Mouse (Mus musculus) stomach, postnatal 0 days (tissue): ENCODE measurements at regions not wholly inside any gene's neighbourhood (a gene's known extent, or its start where the extent isn't known, plus 50 kb on each side); places are given as distances from the start of the nearest gene placed in this dataset.
"Not testable (repeated sequence)": the region's sequence is repeated elsewhere in the genome, so short reads cannot be mapped to it uniquely, and the experiment has no call there.

Experiments used
- ATAC-seq: fragments of 200-750 bp; cut with Nextera tagmentation; 2 replicates; pipeline ENCODE4 v1.8.0; 2017; ENCODE audit not compliant: low FRiP score, low TSS enrichment
- DNase-seq: peaks from one replicate; pipeline ENCODE4 v3.0.0-alpha.2; 2016; ENCODE audit warnings: low spot score
- H3K27ac ChIP-seq: fragments of 300-500 bp; sonication (generic); replicated peaks from 2 replicates; pipeline ENCODE4 v1.5.1; 2014; ENCODE audit warnings: mild to moderate bottlenecking, control low read depth
- H3K27me3 ChIP-seq: fragments of 300-500 bp; sonication (generic); 2 replicates; pipeline ENCODE4 v1.6.1; 2014; ENCODE audit warnings: low read length; ENCODE audit not compliant: control insufficient read depth, insufficient read depth
- H3K36me3 ChIP-seq: fragments of 300-500 bp; sonication (generic); 2 replicates; pipeline ENCODE4 v1.6.1; 2014; ENCODE audit warnings: low read length, mixed read lengths; ENCODE audit not compliant: control insufficient read depth, insufficient read depth
- H3K4me1 ChIP-seq: fragments of 300-500 bp; sonication (generic); replicated peaks from 2 replicates; pipeline ENCODE4 v1.6.1; 2014; ENCODE audit warnings: antibody characterized with exemption; ENCODE audit not compliant: control insufficient read depth, insufficient read depth
- H3K4me2 ChIP-seq: fragments of 300-500 bp; sonication (generic); replicated peaks from 2 replicates; pipeline ENCODE4 v1.6.1; 2014; ENCODE audit warnings: low read depth, mild to moderate bottlenecking, control low read depth, moderate library complexity
- H3K4me3 ChIP-seq: fragments of 300-500 bp; sonication (generic); 2 replicates; pipeline ENCODE4 v1.5.1; 2014; ENCODE audit warnings: low read depth, low read length, control low read depth
- H3K9ac ChIP-seq: fragments of 300-500 bp; sonication (generic); 2 replicates; pipeline ENCODE4 v1.6.1; 2014; ENCODE audit warnings: mild to moderate bottlenecking, low read length, control low read depth, mixed read lengths
- H3K9me3 ChIP-seq: fragments of 300-500 bp; sonication (generic); 2 replicates; pipeline ENCODE4 v1.6.1; 2016; ENCODE audit warnings: low read length; ENCODE audit not compliant: control insufficient read depth
- CTCF ChIP-seq: IDR thresholded peaks from 2 replicates; pipeline ENCODE4 v1.5.1; 2016; ENCODE audit warnings: antibody characterized with exemption, low read depth, mild to moderate bottlenecking, moderate library complexity
- WGBS: fragments of 180-500 bp; shearing (Covaris S2); extraction: QIAGEN DNeasy Blood & Tissue Kit; methylation state at CpG from one replicate; pipeline ENCODE4 v1.1.7; 2014; 5-methylcytosine and 5-hydroxymethylcytosine counted together

GRCm38 (mm10) chr14:53741246-53741645 lies 512.7 kb downstream of the Dad1 start:
- H3K9me3 ChIP-seq, H3K27me3 ChIP-seq, H3K4me2 ChIP-seq, H3K4me3 ChIP-seq, H3K4me1 ChIP-seq, H3K27ac ChIP-seq, H3K36me3 ChIP-seq, H3K9ac ChIP-seq, ATAC-seq: not testable (repeated sequence)
- WGBS: 46% methylated on average over 4 of the region's 4 CpGs
- DNase-seq: peak; percentile 36
- peak; percentile 69 for TF ChIP-seq CTCF

GRCm38 (mm10) chr14:53737962-53738361 lies 515.9 kb downstream of the Dad1 start:
- H3K27ac ChIP-seq, H3K36me3 ChIP-seq, H3K4me3 ChIP-seq, H3K27me3 ChIP-seq, DNase-seq, H3K9me3 ChIP-seq, H3K9ac ChIP-seq, H3K4me1 ChIP-seq, H3K4me2 ChIP-seq, ATAC-seq: not testable (repeated sequence)
- peak; percentile 67 for TF ChIP-seq CTCF
- 32% methylated on average over 4 of the region's 4 CpGs for WGBS

- H3K4me2 ChIP-seq, H3K36me3 ChIP-seq, H3K27me3 ChIP-seq, ATAC-seq, H3K4me1 ChIP-seq, H3K27ac ChIP-seq, H3K9ac ChIP-seq, DNase-seq, H3K9me3 ChIP-seq, H3K4me3 ChIP-seq: not testable (repeated sequence)
- 56% methylated on average over 4 of the region's 4 CpGs for WGBS
These were observed 517.6 kb downstream of the Dad1 start for GRCm38 (mm10) chr14:53736274-53736673.

GRCm38 (mm10) chr14:53731600-53731999 lies 522.3 kb downstream of the Dad1 start:
- H3K27ac ChIP-seq, DNase-seq, H3K27me3 ChIP-seq, H3K36me3 ChIP-seq, H3K9me3 ChIP-seq, ATAC-seq, H3K4me2 ChIP-seq, H3K4me3 ChIP-seq, H3K4me1 ChIP-seq, H3K9ac ChIP-seq: not testable (repeated sequence)
- no CpG with 5 or more reads among the region's 4 CpGs for WGBS

GRCm38 (mm10) chr14:53729877-53730276 lies 524.0 kb downstream of the Dad1 start:
- not testable (repeated sequence) for H3K4me1 ChIP-seq, DNase-seq, H3K4me2 ChIP-seq, H3K27ac ChIP-seq, H3K9me3 ChIP-seq, H3K27me3 ChIP-seq, ATAC-seq, H3K36me3 ChIP-seq, H3K4me3 ChIP-seq, H3K9ac ChIP-seq
- WGBS: no CpG with 5 or more reads among the region's 7 CpGs

- H3K27ac ChIP-seq, H3K4me3 ChIP-seq, H3K4me2 ChIP-seq, H3K9me3 ChIP-seq, H3K4me1 ChIP-seq, H3K27me3 ChIP-seq, H3K9ac ChIP-seq, H3K36me3 ChIP-seq, ATAC-seq, DNase-seq: not testable (repeated sequence)
- no CpG with 5 or more reads among the region's 1 CpGs for WGBS
These were observed 524.8 kb downstream of the Dad1 start for GRCm38 (mm10) chr14:53729149-53729548.

- DNase-seq, H3K9me3 ChIP-seq, H3K4me1 ChIP-seq, ATAC-seq, H3K36me3 ChIP-seq, H3K9ac ChIP-seq, H3K4me2 ChIP-seq, H3K4me3 ChIP-seq, H3K27me3 ChIP-seq, H3K27ac ChIP-seq: not testable (repeated sequence)
- WGBS: 26% methylated on average over 2 of the region's 4 CpGs
These were observed 527.0 kb downstream of the Dad1 start for GRCm38 (mm10) chr14:53726914-53727313.

- not testable (repeated sequence) for H3K4me2 ChIP-seq, H3K9ac ChIP-seq, H3K27me3 ChIP-seq, H3K4me1 ChIP-seq, H3K36me3 ChIP-seq, H3K4me3 ChIP-seq, H3K9me3 ChIP-seq, ATAC-seq, H3K27ac ChIP-seq, DNase-seq
These were observed 530.3 kb downstream of the Dad1 start for GRCm38 (mm10) chr14:53723611-53724010.

- ATAC-seq, H3K9me3 ChIP-seq, H3K4me3 ChIP-seq, DNase-seq, H3K9ac ChIP-seq, H3K27ac ChIP-seq, H3K36me3 ChIP-seq, H3K4me2 ChIP-seq, H3K27me3 ChIP-seq, H3K4me1 ChIP-seq: not testable (repeated sequence)
- 53% methylated on average over 1 of the region's 2 CpGs for WGBS
These were observed 532.0 kb downstream of the Dad1 start for GRCm38 (mm10) chr14:53721901-53722300.
